In the genomic region with DNA sequence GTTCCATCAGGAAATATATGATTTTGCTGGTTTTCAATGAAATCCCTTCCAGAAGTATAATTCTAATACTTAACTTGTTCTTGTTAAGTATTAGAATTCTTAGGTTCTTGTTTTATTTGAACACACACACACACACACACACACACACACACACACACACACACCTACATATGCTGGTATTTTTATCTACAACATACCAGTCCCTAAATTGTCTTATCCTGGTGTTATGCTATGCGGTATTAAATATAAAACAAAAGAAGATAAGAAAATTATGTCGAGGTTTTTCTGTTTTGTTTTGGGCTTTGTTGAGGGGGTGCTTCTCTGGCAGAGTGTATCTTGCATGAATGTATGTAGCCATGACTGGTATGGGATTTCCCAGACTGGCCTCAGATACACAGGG, we compare ENCODE assay signal across 30 mouse cellular contexts.
"Had no signal": no experiment of that assay in that cellular context is flagged by ENCODE, and none has a peak within 500 bp of the region (broad histone marks: within the 10 kb centered on the region; RNA-seq: fewer than 3 reads in every experiment).

No protein-coding gene starts in this region.

- H3K27me3 ChIP-seq: liver, embryonic 13.5 days; liver, embryonic 15.5 days had no signal

- H3K4me1 ChIP-seq: limb, embryonic 12.5 days; limb, embryonic 13.5 days; limb, embryonic 15.5 days; liver, embryonic 13.5 days; liver, embryonic 15.5 days; lung, embryonic 15.5 days; midbrain, embryonic 10.5 days; midbrain, embryonic 12.5 days; midbrain, embryonic 13.5 days; midbrain, embryonic 15.5 days had no signal

- DNase-seq: layer of hippocampus, postnatal 36 days; left cerebral cortex, postnatal 4 days; liver; liver, embryonic 13.5 days; lung, adult 18-20 months; lung, adult 2 months; lung, postnatal 10 days; lung, postnatal 14 days; lung, postnatal 36 days; lung, postnatal 4 days; midbrain, embryonic 14.5 days had no signal

- ATAC-seq: lung, postnatal 0 days; midbrain, embryonic 13.5 days; midbrain, embryonic 15.5 days; midbrain, embryonic 16.5 days had no signal

- H3K9ac ChIP-seq: limb, embryonic 12.5 days; limb, embryonic 13.5 days; limb, embryonic 15.5 days; liver, embryonic 13.5 days; liver, embryonic 14.5 days; liver, embryonic 15.5 days; lung, embryonic 14.5 days; lung, embryonic 15.5 days; midbrain, embryonic 12.5 days; midbrain, embryonic 13.5 days; midbrain, embryonic 15.5 days had no signal

- H3K9me3 ChIP-seq: limb, embryonic 12.5 days; limb, embryonic 13.5 days; limb, embryonic 15.5 days; liver, embryonic 13.5 days; liver, embryonic 15.5 days; lung, embryonic 15.5 days; megakaryocyte, embryonic 14.5 days; midbrain, embryonic 10.5 days; midbrain, embryonic 12.5 days; midbrain, embryonic 13.5 days; midbrain, embryonic 15.5 days had no signal

- H3K4me2 ChIP-seq: limb, embryonic 12.5 days; limb, embryonic 13.5 days; limb, embryonic 15.5 days; liver, embryonic 11.5 days; liver, embryonic 13.5 days; liver, embryonic 15.5 days; lung, embryonic 14.5 days; lung, embryonic 15.5 days; midbrain, embryonic 11.5 days; midbrain, embryonic 12.5 days; midbrain, embryonic 13.5 days; midbrain, embryonic 15.5 days had no signal

- H3K27ac ChIP-seq: left cerebral cortex, adult 2 months; limb, embryonic 12.5 days; limb, embryonic 13.5 days; limb, embryonic 15.5 days; liver, embryonic 13.5 days; liver, embryonic 14.5 days; liver, embryonic 15.5 days; lung, embryonic 15.5 days; macrophage; midbrain, embryonic 10.5 days; midbrain, embryonic 12.5 days; midbrain, embryonic 13.5 days; midbrain, embryonic 15.5 days had no signal

- H3K36me3 ChIP-seq: limb, embryonic 12.5 days; limb, embryonic 13.5 days; limb, embryonic 15.5 days; liver, embryonic 13.5 days; liver, embryonic 15.5 days; lung, embryonic 15.5 days; midbrain, embryonic 10.5 days; midbrain, embryonic 12.5 days; midbrain, embryonic 13.5 days; midbrain, embryonic 15.5 days had no signal

- H3K4me3 ChIP-seq: left cerebral cortex, adult 2 months; limb, embryonic 12.5 days; limb, embryonic 13.5 days; limb, embryonic 15.5 days; liver, embryonic 13.5 days; liver, embryonic 15.5 days; lung, embryonic 15.5 days; megakaryocyte, embryonic 14.5 days; midbrain, embryonic 10.5 days; midbrain, embryonic 12.5 days; midbrain, embryonic 13.5 days; midbrain, embryonic 15.5 days; myocyte had no signal
